ENCODE assay signal across 7 mouse cellular contexts in genomic region chr19:6979001-6979479, GRCm38 (mm10). TPM values are rescaled to one million over a fixed set of nuclear protein-coding genes. Genes with fewer than 3 reads are reported as not detected.
DNase-seq lines count a peak whose midpoint lies in the region; ATAC-seq and TF ChIP-seq lines count a peak whose summit lies in the region.

No protein-coding gene starts in this region.

- ATAC-seq in embryonic facial prominence, embryonic 13.5 days (ENCODE audit: insufficient number of reproducible peaks, insufficient read depth, low FRiP score, low TSS enrichment, low read depth), result no peak
- ATAC-seq in intestine, embryonic 14.5 days (replicated peaks; ENCODE audit: low FRiP score, low TSS enrichment, low read depth), result no peak
- no peak for ATAC-seq in liver, embryonic 14.5 days (ENCODE audit: insufficient read depth)
- ATAC-seq in stomach, postnatal 0 days (ENCODE audit: low FRiP score, low TSS enrichment), result no peak

- H3K27me3 ChIP-seq in embryonic facial prominence, embryonic 13.5 days, result no peaks in the 10 kb centered on the region
- no peaks in the 10 kb centered on the region for H3K27me3 ChIP-seq in intestine, embryonic 14.5 days (replicated peaks; ENCODE audit: control insufficient read depth, insufficient read depth, low read length)
- no peaks in the 10 kb centered on the region for H3K27me3 ChIP-seq in liver, embryonic 14.5 days (ENCODE audit: control insufficient read depth, insufficient read depth, low read length)
- no peaks in the 10 kb centered on the region for H3K27me3 ChIP-seq in stomach, postnatal 0 days (ENCODE audit: control insufficient read depth, insufficient read depth, low read length)

- no peak for TF ChIP-seq CTCF in liver, embryonic 14.5 days (IDR thresholded peaks at IDR 0.05; ENCODE audit: low read depth)
- TF ChIP-seq CTCF in stomach, postnatal 0 days (IDR thresholded peaks at IDR 0.05; ENCODE audit: low read depth), result no peak

- peaks cover 43% of the 10 kb centered on the region for H3K36me3 ChIP-seq in embryonic facial prominence, embryonic 13.5 days
- peaks cover 41% of the 10 kb centered on the region for H3K36me3 ChIP-seq in intestine, embryonic 14.5 days (ENCODE audit: control insufficient read depth, insufficient read depth, low read length)
- peaks cover 6% of the 10 kb centered on the region for H3K36me3 ChIP-seq in liver, embryonic 14.5 days (replicated peaks; ENCODE audit: control insufficient read depth, insufficient read depth, low read depth)
- peaks cover 6% of the 10 kb centered on the region for H3K36me3 ChIP-seq in stomach, postnatal 0 days (ENCODE audit: control insufficient read depth, insufficient read depth, low read length)

- WGBS in embryonic facial prominence, embryonic 13.5 days, result 14% methylated on average over 11 of the region's 11 CpGs
- 11% methylated on average over 11 of the region's 11 CpGs for WGBS in intestine, embryonic 14.5 days
- 5% methylated on average over 11 of the region's 11 CpGs for WGBS in liver, embryonic 14.5 days (ENCODE audit: insufficient replicate concordance)
- WGBS in stomach, postnatal 0 days, result 5% methylated on average over 11 of the region's 11 CpGs

- peak overlapping the region; percentile 66 for H3K4me3 ChIP-seq in embryonic facial prominence, embryonic 13.5 days
- peak overlapping the region; percentile 70 for H3K4me3 ChIP-seq in intestine, embryonic 14.5 days (ENCODE audit: low read depth, low read length)
- peak overlapping the region; percentile 70 to 83 for H3K4me3 ChIP-seq in liver, embryonic 14.5 days (ENCODE audit: insufficient read depth in 1 of 2, low read depth in 2 of 2, low read length in 2 of 2)
- peak overlapping the region; percentile 64 for H3K4me3 ChIP-seq in stomach, postnatal 0 days (ENCODE audit: low read depth, low read length)

- peak; percentile 37 to 55 for DNase-seq in left cerebral cortex, adult 18-20 months (ENCODE audit: low spot score in 2 of 2)
- DNase-seq in left cerebral cortex, adult 11 months (ENCODE audit: low spot score), result no peak
- peak; percentile 65 for DNase-seq in R1 (ENCODE audit: low read depth, low spot score)
- DNase-seq in intestine, embryonic 14.5 days (ENCODE audit: low spot score), result peak; percentile 66
- DNase-seq in liver, embryonic 14.5 days (ENCODE audit: low read depth in 3 of 3, low spot score in 3 of 3), result peak in 1 of 3 experiments; percentile 59
- DNase-seq in stomach, postnatal 0 days (ENCODE audit: low spot score), result no peak

- TF ChIP-seq EP300 in liver, embryonic 14.5 days (IDR thresholded peaks at IDR 0.05; ENCODE audit: low read depth), result no peak
- TF ChIP-seq EP300 in stomach, postnatal 0 days (optimal IDR thresholded peaks at IDR 0.05), result no peak

- peak overlapping the region; percentile 85 for H3K4me2 ChIP-seq in embryonic facial prominence, embryonic 13.5 days
- H3K4me2 ChIP-seq in intestine, embryonic 14.5 days (ENCODE audit: low read length), result peak overlapping the region; percentile 82
- peak overlapping the region; percentile 90 for H3K4me2 ChIP-seq in liver, embryonic 14.5 days (ENCODE audit: low read depth)
- peak overlapping the region; percentile 84 for H3K4me2 ChIP-seq in stomach, postnatal 0 days (replicated peaks; ENCODE audit: low read depth)

- H3K9ac ChIP-seq in embryonic facial prominence, embryonic 13.5 days, result peak overlapping the region; percentile 63
- H3K9ac ChIP-seq in intestine, embryonic 14.5 days (ENCODE audit: low read length), result peak overlapping the region; percentile 38
- H3K9ac ChIP-seq in liver, embryonic 14.5 days (replicated peaks), result peak overlapping the region; percentile 70
- H3K9ac ChIP-seq in stomach, postnatal 0 days (ENCODE audit: low read length), result peak overlapping the region; percentile 67

- peaks cover 46% of the 10 kb centered on the region for H3K4me1 ChIP-seq in embryonic facial prominence, embryonic 13.5 days
- H3K4me1 ChIP-seq in intestine, embryonic 14.5 days (replicated peaks; ENCODE audit: control insufficient read depth, insufficient read depth, low read length), result peaks cover 27% of the 10 kb centered on the region
- H3K4me1 ChIP-seq in liver, embryonic 14.5 days (replicated peaks; ENCODE audit: control insufficient read depth in 2 of 2, insufficient read depth in 2 of 2, low read length in 1 of 2), result peaks cover 8 to 22% of the 10 kb centered on the region in 2 experiments
- H3K4me1 ChIP-seq in stomach, postnatal 0 days (replicated peaks; ENCODE audit: control insufficient read depth, insufficient read depth), result peaks cover 8% of the 10 kb centered on the region; the same call in 1 of the 2 replicates

- H3K9me3 ChIP-seq in embryonic facial prominence, embryonic 13.5 days, result no peaks in the 10 kb centered on the region
- no peaks in the 10 kb centered on the region for H3K9me3 ChIP-seq in intestine, embryonic 14.5 days (ENCODE audit: control insufficient read depth, low read length)
- no peaks in the 10 kb centered on the region for H3K9me3 ChIP-seq in liver, embryonic 14.5 days (ENCODE audit: control insufficient read depth, low read length)
- H3K9me3 ChIP-seq in stomach, postnatal 0 days (ENCODE audit: control insufficient read depth, low read length), result no peaks in the 10 kb centered on the region

- H3K27ac ChIP-seq in embryonic facial prominence, embryonic 13.5 days, result peak overlapping the region; percentile 91
- peak overlapping the region; percentile 10 for H3K27ac ChIP-seq in intestine, embryonic 14.5 days (ENCODE audit: low read depth)
- peak overlapping the region; percentile 63 for H3K27ac ChIP-seq in liver, embryonic 14.5 days
- H3K27ac ChIP-seq in stomach, postnatal 0 days (replicated peaks), result peak overlapping the region; percentile 81

RNA-seq across cellular contexts. Expression of gene Fkbp2, which starts 1.3 kb away (rescaled TPM):
- 100 to 1,000 TPM; 106 to 115 TPM for total RNA-seq in left cerebral cortex, adult 18-20 months (2021)
- 84.4 and 95.1 TPM in 2 replicates for polyA plus RNA-seq in embryonic facial prominence, embryonic 13.5 days (2015; fragmentation: Nextera tagmentation; extraction: Ambion mirVana)
- polyA plus RNA-seq in intestine, embryonic 14.5 days (2014; fragmentation: Nextera tagmentation; extraction: Ambion mirVana), result 96.9 and 103 TPM in 2 replicates
- 31.7 and 46.1 TPM in 2 replicates for polyA plus RNA-seq in liver, embryonic 14.5 days (2012; rRNA removed)
- polyA plus RNA-seq in liver, embryonic 14.5 days (2014; fragmentation: Nextera tagmentation; extraction: Ambion mirVana), result 65.7 and 67.1 TPM in 2 replicates
- polyA plus RNA-seq in stomach, postnatal 0 days (2015; fragmentation: Nextera tagmentation; extraction: Ambion mirVana), result 130 and 134 TPM in 2 replicates

RNA-seq across cellular contexts. Expression of gene Plcb3, which starts 2.8 kb away (rescaled TPM):
- 10 to 100 TPM; 14.2 to 14.6 TPM for total RNA-seq in left cerebral cortex, adult 18-20 months (2021)
- polyA plus RNA-seq in embryonic facial prominence, embryonic 13.5 days (2015; fragmentation: Nextera tagmentation; extraction: Ambion mirVana), result 41.5 and 42.4 TPM in 2 replicates
- polyA plus RNA-seq in intestine, embryonic 14.5 days (2014; fragmentation: Nextera tagmentation; extraction: Ambion mirVana), result 123 and 138 TPM in 2 replicates
- 7.2 and 7.7 TPM in 2 replicates for polyA plus RNA-seq in liver, embryonic 14.5 days (2012; rRNA removed)
- 4.6 and 4.9 TPM in 2 replicates for polyA plus RNA-seq in liver, embryonic 14.5 days (2014; fragmentation: Nextera tagmentation; extraction: Ambion mirVana)
- polyA plus RNA-seq in stomach, postnatal 0 days (2015; fragmentation: Nextera tagmentation; extraction: Ambion mirVana), result 30.0 and 33.2 TPM in 2 replicates

RNA-seq across cellular contexts. Expression of gene Ppp1r14b, which starts 4.3 kb away (rescaled TPM):
- total RNA-seq in left cerebral cortex, adult 18-20 months (2021), result 10 to 100 TPM; 54.7 to 64.7 TPM
- polyA plus RNA-seq in embryonic facial prominence, embryonic 13.5 days (2015; fragmentation: Nextera tagmentation; extraction: Ambion mirVana), result 84.9 and 120 TPM in 2 replicates
- 111 and 199 TPM in 2 replicates for polyA plus RNA-seq in intestine, embryonic 14.5 days (2014; fragmentation: Nextera tagmentation; extraction: Ambion mirVana)
- polyA plus RNA-seq in liver, embryonic 14.5 days (2012; rRNA removed), result 52.2 and 69.6 TPM in 2 replicates
- 74.0 and 79.2 TPM in 2 replicates for polyA plus RNA-seq in liver, embryonic 14.5 days (2014; fragmentation: Nextera tagmentation; extraction: Ambion mirVana)
- polyA plus RNA-seq in stomach, postnatal 0 days (2015; fragmentation: Nextera tagmentation; extraction: Ambion mirVana), result 143 and 148 TPM in 2 replicates

RNA-seq across cellular contexts. Expression of gene Vegfb, which starts 8.4 kb away (rescaled TPM):
- 10 to 100 TPM; 93.3 to 98.7 TPM for total RNA-seq in left cerebral cortex, adult 18-20 months (2021)
- 53.4 and 58.6 TPM in 2 replicates for polyA plus RNA-seq in embryonic facial prominence, embryonic 13.5 days (2015; fragmentation: Nextera tagmentation; extraction: Ambion mirVana)
- 38.7 and 50.5 TPM in 2 replicates for polyA plus RNA-seq in intestine, embryonic 14.5 days (2014; fragmentation: Nextera tagmentation; extraction: Ambion mirVana)
- polyA plus RNA-seq in liver, embryonic 14.5 days (2012; rRNA removed), result 7.6 and 8.0 TPM in 2 replicates
- 9.5 and 10.2 TPM in 2 replicates for polyA plus RNA-seq in liver, embryonic 14.5 days (2014; fragmentation: Nextera tagmentation; extraction: Ambion mirVana)
- 26.2 and 28.0 TPM in 2 replicates for polyA plus RNA-seq in stomach, postnatal 0 days (2015; fragmentation: Nextera tagmentation; extraction: Ambion mirVana)

RNA-seq across cellular contexts. Expression of gene Dnajc4, which starts 13.3 kb away (rescaled TPM):
- total RNA-seq in left cerebral cortex, adult 18-20 months (2021), result 10 to 100 TPM; 27.8 to 31.8 TPM
- 23.0 and 23.8 TPM in 2 replicates for polyA plus RNA-seq in embryonic facial prominence, embryonic 13.5 days (2015; fragmentation: Nextera tagmentation; extraction: Ambion mirVana)
- 23.3 and 25.2 TPM in 2 replicates for polyA plus RNA-seq in intestine, embryonic 14.5 days (2014; fragmentation: Nextera tagmentation; extraction: Ambion mirVana)
- 7.8 and 8.6 TPM in 2 replicates for polyA plus RNA-seq in liver, embryonic 14.5 days (2012; rRNA removed)
- polyA plus RNA-seq in liver, embryonic 14.5 days (2014; fragmentation: Nextera tagmentation; extraction: Ambion mirVana), result 10.0 and 10.5 TPM in 2 replicates
- polyA plus RNA-seq in stomach, postnatal 0 days (2015; fragmentation: Nextera tagmentation; extraction: Ambion mirVana), result 33.0 and 37.2 TPM in 2 replicates

Comparison
In these comparisons a context has a peak if more than half of its experiments do, and no peak if none do; other contexts are left out.
1. DNase-seq: peak in left cerebral cortex, adult 18-20 months (2 of 2), R1 (single experiment) and intestine, embryonic 14.5 days (single experiment); none in left cerebral cortex, adult 11 months (single experiment) and stomach, postnatal 0 days (single experiment).
2. H3K27ac ChIP-seq: peak in every context shown above with its lines; median percentile 91 in embryonic facial prominence, embryonic 13.5 days; 81 in stomach, postnatal 0 days; 63 in liver, embryonic 14.5 days; 10 in intestine, embryonic 14.5 days.
3. Peak in every context shown above with its lines, with median percentiles within 50 percentile points of each other: H3K4me2 ChIP-seq, H3K4me3 ChIP-seq and H3K9ac ChIP-seq.